Mouse (Mus musculus) myocyte (in vitro differentiated cells): ENCODE results near the gene Plpp1.

Experiments used
- CEBPB ChIP-seq: IDR thresholded peaks from 2 replicates; pipeline ENCODE4 v1.6.1; 2011; ENCODE audit warnings: mild to moderate bottlenecking, moderate library complexity; ENCODE audit not compliant: poor library complexity, insufficient read depth, severe bottlenecking
- E2F4 ChIP-seq: IDR thresholded peaks from one replicate; pipeline ENCODE4 v1.6.1; 2011; ENCODE audit warnings: mild to moderate bottlenecking, control low read depth, moderate library complexity; ENCODE audit not compliant: insufficient read depth
- MAX ChIP-seq: IDR thresholded peaks from one replicate; pipeline ENCODE4 v1.6.1; 2011; ENCODE audit warnings: low read depth, mild to moderate bottlenecking, control low read depth
- MYOD1 ChIP-seq, 3 experiments: IDR thresholded peaks; one replicate each; pipeline ENCODE4 v1.6.1; 2011; ENCODE audit warnings: control low read depth in 2 of 3, low read depth in 2 of 3, mild to moderate bottlenecking in 2 of 3, moderate library complexity in 1 of 3; ENCODE audit not compliant: insufficient read length in 2 of 3, control insufficient read depth in 1 of 3
- POLR2A ChIP-seq: IDR thresholded peaks from one replicate; pipeline ENCODE4 v1.6.1; 2011; ENCODE audit warnings: low read depth, mild to moderate bottlenecking, control low read depth, moderate library complexity; ENCODE audit not compliant: insufficient read length
- POLR2AphosphoS2 ChIP-seq: IDR thresholded peaks from one replicate; pipeline ENCODE4 v1.6.1; 2011; ENCODE audit warnings: low read depth, control low read depth; ENCODE audit not compliant: insufficient read length
- REST ChIP-seq: IDR thresholded peaks from one replicate; pipeline ENCODE4 v1.6.1; 2011; ENCODE audit warnings: mild to moderate bottlenecking, control low read depth, moderate library complexity; ENCODE audit not compliant: insufficient read depth, insufficient read length
- SRF ChIP-seq: IDR thresholded peaks from one replicate; pipeline ENCODE4 v1.6.1; 2011; ENCODE audit warnings: low read depth; ENCODE audit not compliant: control insufficient read depth, insufficient read length
- TCF12 ChIP-seq: IDR thresholded peaks from one replicate; pipeline ENCODE4 v1.6.1; 2011; ENCODE audit warnings: mild to moderate bottlenecking, control low read depth; ENCODE audit not compliant: poor library complexity, insufficient read depth, severe bottlenecking
- USF1 ChIP-seq: IDR thresholded peaks from one replicate; pipeline ENCODE4 v1.6.1; 2011; ENCODE audit warnings: low read depth, mild to moderate bottlenecking, control low read depth, moderate library complexity

GRCm38 (mm10) chr13:112823236-112823910 is 22.8 kb downstream of the Plpp1 start:
- TF ChIP-seq POLR2A (no peak), MAX (no peak), USF1 (no peak), SRF (no peak), POLR2AphosphoS2 (no peak), TCF12 (no peak), E2F4 (no peak), MYOD1 (IDR thresholded peaks at IDR 0.05; ENCODE audit: control insufficient read depth in 1 of 3, insufficient read length in 2 of 3, low read depth in 2 of 3) (no peak), REST (no peak), CEBPB (no peak)
